Mouse (Mus musculus): ENCODE results near the gene Map2. TPM values are rescaled to one million over a fixed set of nuclear protein-coding genes. Genes with fewer than 3 reads are reported as not detected.

Map2 gene
- total and polyA plus RNA-seq, 3 experiments: not detected

- no peak overlapping the region for H3K27ac ChIP-seq (ENCODE audit: control insufficient read depth, low read depth, low read length)
- no peak for DNase-seq (ENCODE audit: low read depth, low spot score)
- H3K9me3 ChIP-seq (replicated peaks; ENCODE audit: insufficient read depth, low read length): no peaks in the 10 kb centered on the region; the same call in 1 of the 2 replicates
- no peaks in the 10 kb centered on the region for H3K27me3 ChIP-seq (ENCODE audit: control insufficient read depth in 1 of 2, insufficient read depth in 2 of 2, low read length in 2 of 2)
- H3K4me1 ChIP-seq (ENCODE audit: control insufficient read depth in 1 of 2, insufficient read depth in 2 of 2, low read length in 2 of 2): no peaks in the 10 kb centered on the region
- no peak overlapping the region for H3K9ac ChIP-seq (ENCODE audit: control insufficient read depth, low read depth, low read length, poor library complexity, severe bottlenecking)
- no peaks in the 10 kb centered on the region for H3K79me2 ChIP-seq (ENCODE audit: control insufficient read depth, insufficient read depth, low read length, poor library complexity)
- TF ChIP-seq CHD1 (IDR thresholded peaks at IDR 0.05; ENCODE audit: low read depth, low read length) (no peak), TBP (IDR thresholded peaks at IDR 0.05; ENCODE audit: low read depth, low read length) (no peak), MXI1 (IDR thresholded peaks at IDR 0.05; ENCODE audit: low read depth, low read length) (no peak), CTCF (IDR thresholded peaks at IDR 0.05 in 2 of 3, conservative IDR thresholded peaks at IDR 0.05 in 1 of 3; ENCODE audit: control insufficient read depth in 1 of 3, insufficient read depth in 1 of 3, low read depth in 2 of 3, low read length in 3 of 3, poor library complexity in 1 of 3, severe bottlenecking in 1 of 3) (no peak), MAFK (IDR thresholded peaks at IDR 0.05; ENCODE audit: borderline replicate concordance, low read depth, low read length) (no peak), NRF1 (IDR thresholded peaks at IDR 0.05; ENCODE audit: insufficient read depth, low read depth, low read length, poor library complexity, severe bottlenecking) (no peak), TCF12 (IDR thresholded peaks at IDR 0.05; ENCODE audit: low read depth, low read length) (no peak), MAX (IDR thresholded peaks at IDR 0.05; ENCODE audit: low read length) (no peak)
- H3K36me3 ChIP-seq (ENCODE audit: control insufficient read depth in 1 of 2, insufficient read depth in 2 of 2, low read length in 2 of 2): no peaks in the 10 kb centered on the region
- no peak overlapping the region for H3K4me3 ChIP-seq (ENCODE audit: control insufficient read depth in 1 of 2, insufficient read depth in 1 of 2, low read depth in 2 of 2, low read length in 2 of 2)
Observed at GRCm38 (mm10) chr1:66426073-66426472, 251.0 kb downstream of the Map2 start.

GRCm38 (mm10) chr1:66430962-66431361, 255.9 kb downstream of the Map2 start:
- TF ChIP-seq POLR2AphosphoS5 (IDR thresholded peaks at IDR 0.05; ENCODE audit: borderline replicate concordance, low read depth, low read length) (no peak), CHD2 (IDR thresholded peaks at IDR 0.05; ENCODE audit: low read length) (no peak), GATA1 (IDR thresholded peaks at IDR 0.05; ENCODE audit: low read depth, low read length) (no peak), CTCF (IDR thresholded peaks at IDR 0.05 in 2 of 3, conservative IDR thresholded peaks at IDR 0.05 in 1 of 3; ENCODE audit: control insufficient read depth in 1 of 3, insufficient read depth in 1 of 3, low read depth in 2 of 3, low read length in 3 of 3, poor library complexity in 1 of 3, severe bottlenecking in 1 of 3) (no peak), NRF1 (IDR thresholded peaks at IDR 0.05; ENCODE audit: insufficient read depth, low read depth, low read length, poor library complexity, severe bottlenecking) (no peak), HCFC1 (IDR thresholded peaks at IDR 0.05; ENCODE audit: low read depth, low read length) (no peak), POLR2A (IDR thresholded peaks at IDR 0.05; ENCODE audit: control insufficient read depth in 1 of 2, insufficient read depth in 1 of 2, low read depth in 1 of 2, low read length in 2 of 2, poor library complexity in 1 of 2) (no peak), UBTF (IDR thresholded peaks at IDR 0.05; ENCODE audit: borderline replicate concordance, insufficient read depth, low read depth, low read length) (no peak), RCOR1 (IDR thresholded peaks at IDR 0.05; ENCODE audit: low read depth, low read length) (no peak), ETS1 (IDR thresholded peaks at IDR 0.05; ENCODE audit: low read depth, low read length) (no peak), JUND (IDR thresholded peaks at IDR 0.05; ENCODE audit: low read depth, low read length) (no peak), USF2 (IDR thresholded peaks at IDR 0.05; ENCODE audit: borderline replicate concordance in 1 of 2, insufficient read depth in 1 of 2, low read depth in 1 of 2, low read length in 2 of 2) (no peak), MYC (IDR thresholded peaks at IDR 0.05; ENCODE audit: low read depth, low read length) (no peak), RAD21 (IDR thresholded peaks at IDR 0.05; ENCODE audit: low read depth, low read length) (no peak), MXI1 (IDR thresholded peaks at IDR 0.05; ENCODE audit: low read depth, low read length) (no peak), E2F4 (IDR thresholded peaks at IDR 0.05; ENCODE audit: borderline replicate concordance, low read depth, low read length) (no peak), ZMIZ1 (IDR thresholded peaks at IDR 0.05; ENCODE audit: low read depth, low read length) (no peak), KAT2A (conservative IDR thresholded peaks at IDR 0.05; ENCODE audit: low read depth, low read length) (no peak)
- H3K4me1 ChIP-seq (ENCODE audit: control insufficient read depth in 1 of 2, insufficient read depth in 2 of 2, low read length in 2 of 2): no peaks in the 10 kb centered on the region
- H3K79me2 ChIP-seq (ENCODE audit: control insufficient read depth, insufficient read depth, low read length, poor library complexity): no peaks in the 10 kb centered on the region
- H3K36me3 ChIP-seq (ENCODE audit: control insufficient read depth in 1 of 2, insufficient read depth in 2 of 2, low read length in 2 of 2): no peaks in the 10 kb centered on the region
- H3K9me3 ChIP-seq (replicated peaks; ENCODE audit: insufficient read depth, low read length): no peaks in the 10 kb centered on the region
- H3K9ac ChIP-seq (ENCODE audit: control insufficient read depth, low read depth, low read length, poor library complexity, severe bottlenecking): no peak overlapping the region
- no peaks in the 10 kb centered on the region for H3K27me3 ChIP-seq (ENCODE audit: control insufficient read depth in 1 of 2, insufficient read depth in 2 of 2, low read length in 2 of 2)
- H3K4me3 ChIP-seq (ENCODE audit: control insufficient read depth in 1 of 2, insufficient read depth in 1 of 2, low read depth in 2 of 2, low read length in 2 of 2): no peak overlapping the region
- no peak for DNase-seq (ENCODE audit: low read depth, low spot score)
- no peak overlapping the region for H3K27ac ChIP-seq (ENCODE audit: control insufficient read depth, low read depth, low read length)
